Mouse (Mus musculus) embryo, embryonic 9.5 days (tissue): ENCODE results near the gene Tenm2.

Experiments
- DNase-seq: peaks from one replicate; pipeline ENCODE4 v3.0.0-alpha.2; 2017; ENCODE audit errors: extremely low spot score

The Tenm2 gene

DNA sequence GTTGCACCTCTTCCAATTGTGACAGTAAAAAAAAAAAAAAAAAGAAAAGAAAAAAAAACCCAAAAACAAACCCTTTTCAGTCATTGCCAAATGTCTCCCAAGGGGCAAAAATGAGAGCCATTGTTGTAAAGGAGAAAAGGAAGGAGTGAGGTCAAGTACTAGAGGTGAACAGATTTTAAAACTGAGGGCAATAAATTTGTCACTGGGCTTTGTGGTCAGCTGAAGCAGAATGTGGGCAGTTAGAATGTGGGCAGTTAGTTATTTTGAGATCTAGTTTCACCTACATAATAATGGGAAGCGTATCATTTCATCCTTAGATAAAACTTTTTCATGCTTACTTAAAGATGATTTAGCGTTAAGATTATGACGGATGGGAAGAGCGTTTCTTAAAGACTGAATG lies 1016.2 kb downstream of the Tenm2 start:
- no peak for DNase-seq

DNA sequence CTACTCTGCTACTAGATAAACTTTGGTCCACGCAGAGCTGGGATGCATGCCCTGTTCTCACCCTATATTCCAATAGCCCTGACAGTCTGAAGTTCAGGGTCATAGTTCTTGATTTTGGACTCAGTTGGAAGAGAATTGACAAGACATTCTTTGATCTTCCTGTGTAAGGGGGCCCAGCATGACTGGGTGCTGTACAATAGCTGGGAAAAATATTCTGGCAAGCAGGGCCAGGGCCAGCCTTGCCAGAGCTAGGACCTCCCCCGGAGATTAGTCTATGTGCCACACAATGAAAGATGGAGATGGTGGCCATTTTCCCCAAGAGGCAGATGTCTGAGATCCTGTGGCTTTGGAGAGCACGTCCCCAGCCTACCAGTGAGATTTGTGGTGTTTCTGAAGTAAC lies 1021.2 kb downstream of the Tenm2 start:
- no peak for DNase-seq

DNA sequence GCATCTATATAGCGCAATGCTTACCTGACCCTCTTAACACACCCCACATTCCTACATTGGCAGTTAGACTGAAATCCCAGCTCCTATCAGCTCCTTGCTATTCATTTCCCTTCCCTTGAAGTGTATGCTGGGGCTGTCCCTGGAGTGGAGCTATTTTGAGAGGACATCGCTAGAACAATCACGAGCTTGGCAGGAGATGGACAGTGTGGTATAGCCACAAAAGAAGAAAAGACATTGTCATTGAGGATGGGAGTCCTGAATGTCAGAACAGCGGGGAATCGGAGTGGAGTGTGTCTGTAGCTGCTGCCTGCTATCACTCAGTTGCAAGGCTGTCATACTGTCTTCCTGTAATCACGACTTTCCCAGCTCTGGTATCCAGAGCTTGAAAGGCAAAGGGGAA lies 1031.4 kb downstream of the Tenm2 start:
- DNase-seq = no peak

DNA sequence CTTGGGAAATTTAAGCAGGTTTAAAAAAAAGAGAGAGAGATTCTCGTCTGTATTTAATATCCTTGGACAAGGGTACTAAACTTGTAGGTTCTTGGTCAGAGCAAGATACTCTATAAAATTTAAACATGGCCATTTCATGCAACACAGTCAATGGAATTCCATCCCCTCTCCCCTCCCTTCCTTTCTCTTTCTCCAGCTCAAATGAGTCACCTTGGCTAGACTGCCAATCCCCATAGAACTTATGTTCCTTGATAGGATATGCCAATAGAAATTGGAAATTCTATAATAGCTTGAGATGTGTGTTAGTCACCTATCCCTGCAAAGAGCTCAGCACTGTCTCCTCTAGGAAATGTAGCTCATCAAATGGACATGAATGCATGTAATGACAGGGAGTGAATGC lies 1031.9 kb downstream of the Tenm2 start:
- DNase-seq = no peak

DNA sequence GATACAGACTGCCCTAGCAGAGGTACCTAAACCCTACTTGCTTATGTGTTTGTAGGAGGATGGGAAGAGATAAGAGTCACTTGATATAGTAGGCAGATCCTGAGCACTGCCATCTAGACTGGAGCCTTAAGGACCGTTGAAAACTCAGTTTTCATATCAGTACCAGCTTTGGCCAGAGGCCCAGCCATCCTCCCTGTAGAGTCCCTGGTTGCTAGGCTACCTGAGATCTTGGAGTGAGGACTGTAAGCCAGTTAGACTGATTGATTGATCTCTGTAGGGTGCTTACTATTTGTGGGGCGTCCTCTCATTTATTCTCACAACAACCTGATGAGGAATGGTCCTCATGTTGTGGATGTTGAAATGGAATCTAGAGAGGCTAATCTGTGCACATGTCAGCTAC lies 1041.4 kb downstream of the Tenm2 start:
- no peak for DNase-seq

DNA sequence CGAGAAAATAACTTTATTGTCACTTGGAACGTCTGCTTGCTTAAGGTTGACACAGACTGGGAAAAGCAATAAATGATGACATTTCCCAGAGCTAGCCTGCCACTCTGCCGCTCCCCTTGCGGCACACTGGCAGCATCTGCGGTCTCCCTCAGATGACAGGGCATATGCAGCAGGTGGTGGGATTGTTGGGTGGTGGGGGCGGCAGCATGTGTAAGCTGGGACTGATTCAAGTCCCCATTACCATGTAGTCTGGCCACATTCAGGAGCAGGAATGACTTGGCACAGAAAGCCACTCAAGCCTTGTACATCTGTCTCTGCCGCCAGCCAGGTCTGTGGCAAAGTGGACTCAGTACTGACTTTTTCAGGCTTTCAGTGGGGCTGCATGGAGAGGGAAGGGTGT lies 1059.7 kb downstream of the Tenm2 start:
- DNase-seq = no peak

DNA sequence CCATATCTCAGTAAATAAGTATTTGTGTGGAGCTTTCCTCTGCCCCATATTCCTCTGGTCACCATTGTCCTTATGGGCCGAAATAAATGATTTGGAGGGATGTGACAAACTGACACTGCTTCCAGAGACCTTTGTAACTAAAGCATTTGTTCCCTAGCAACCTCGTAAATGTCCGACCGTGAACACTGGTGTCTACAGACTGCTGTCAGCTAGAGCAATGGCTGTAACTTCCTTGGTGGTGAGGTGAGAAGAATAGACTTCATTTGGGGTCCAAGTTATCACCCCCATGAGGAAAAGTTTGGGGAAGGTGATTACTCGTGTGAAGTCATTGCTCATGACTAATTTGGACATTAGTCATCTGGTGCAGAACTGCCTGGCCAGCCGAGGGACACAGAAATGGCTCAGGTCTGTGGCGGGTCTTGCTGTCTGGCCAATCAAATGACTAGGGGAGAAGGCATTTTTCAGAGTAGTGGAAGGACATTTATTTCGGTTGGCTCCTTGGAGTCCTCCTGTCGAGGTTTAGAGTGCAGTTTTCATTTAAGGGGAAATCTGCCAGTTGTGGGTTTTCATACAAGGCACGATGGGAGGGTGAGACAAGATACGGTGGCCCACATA lies 1062.6 kb downstream of the Tenm2 start:
- DNase-seq = no peak

DNA sequence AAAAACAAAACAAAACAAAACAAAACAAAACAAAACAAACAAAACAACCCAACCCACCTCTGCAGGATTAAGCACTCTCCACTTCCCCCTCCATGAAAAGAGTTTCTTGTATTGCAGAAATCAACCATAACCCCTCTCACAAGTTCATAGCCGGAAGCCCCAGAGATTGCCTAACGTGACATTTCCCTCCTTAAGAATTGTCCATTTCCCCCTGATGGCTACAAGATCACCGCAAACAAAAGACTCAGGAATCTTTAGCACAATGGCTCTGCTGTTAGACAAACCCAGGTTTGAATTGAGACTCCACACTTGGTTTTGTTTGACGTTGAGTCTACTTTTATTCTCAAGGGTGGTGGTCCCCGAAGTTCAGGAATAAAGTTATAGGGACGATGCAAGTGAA lies 1063.2 kb downstream of the Tenm2 start:
- no peak for DNase-seq

DNA sequence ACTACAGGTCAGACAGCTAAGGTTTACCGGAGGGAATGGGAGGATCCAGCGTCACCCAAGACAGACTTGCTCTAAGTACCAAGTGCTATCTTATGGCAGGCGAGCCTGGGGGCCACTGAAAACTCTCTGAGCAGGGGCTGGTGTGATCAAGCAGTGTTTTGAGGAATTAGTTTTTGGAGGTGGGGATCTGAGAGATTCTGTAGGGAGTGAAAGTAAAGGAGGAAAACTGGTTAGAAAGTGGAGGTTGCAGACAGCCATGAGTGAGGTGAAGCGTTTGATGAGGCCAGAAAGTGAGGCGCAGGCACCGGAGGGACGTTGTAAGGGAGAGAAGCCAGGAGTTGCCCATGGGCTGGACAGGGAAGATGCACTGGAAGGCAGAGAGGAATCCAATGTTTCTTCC lies 1063.8 kb downstream of the Tenm2 start:
- no peak for DNase-seq

DNA sequence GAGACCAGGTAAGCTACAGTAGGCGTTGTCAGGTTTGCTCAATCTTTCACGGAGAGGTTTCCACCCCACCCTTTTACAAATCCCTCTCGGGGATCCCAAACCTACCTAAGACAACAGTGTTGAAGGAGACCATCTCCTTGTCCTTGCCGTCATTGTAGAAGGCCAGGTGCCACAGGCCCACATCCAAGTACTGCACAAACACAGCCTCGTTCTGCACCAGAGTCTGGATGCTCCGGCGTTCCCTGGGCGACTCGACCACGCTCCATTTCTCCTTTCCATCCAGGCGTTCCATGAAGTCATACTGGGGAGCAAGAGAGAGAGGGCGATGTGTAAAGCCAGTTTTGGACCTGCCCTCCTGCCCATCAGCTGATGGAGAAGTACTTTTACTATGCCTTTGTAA lies 1064.5 kb downstream of the Tenm2 start:
- no peak for DNase-seq

DNA sequence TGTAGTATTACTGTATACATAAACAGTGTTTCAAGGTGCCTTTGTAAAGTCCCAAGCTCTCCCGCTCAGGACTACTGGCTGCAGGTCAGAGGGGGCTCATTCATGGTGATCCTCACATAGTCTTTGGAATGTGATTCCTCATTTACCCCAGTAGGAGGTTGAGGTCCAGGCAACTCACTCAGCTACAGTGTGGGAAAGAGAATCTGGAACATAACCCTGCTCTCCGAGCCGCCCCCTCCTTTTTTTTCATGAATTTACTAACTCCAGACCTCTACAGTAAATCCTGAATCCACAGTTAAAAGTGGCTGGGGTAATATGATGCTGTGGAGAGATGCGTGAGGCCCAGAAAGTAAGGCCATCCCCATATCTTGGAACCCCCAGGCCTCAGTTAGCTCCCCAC lies 1066.0 kb downstream of the Tenm2 start:
- no peak for DNase-seq

DNA sequence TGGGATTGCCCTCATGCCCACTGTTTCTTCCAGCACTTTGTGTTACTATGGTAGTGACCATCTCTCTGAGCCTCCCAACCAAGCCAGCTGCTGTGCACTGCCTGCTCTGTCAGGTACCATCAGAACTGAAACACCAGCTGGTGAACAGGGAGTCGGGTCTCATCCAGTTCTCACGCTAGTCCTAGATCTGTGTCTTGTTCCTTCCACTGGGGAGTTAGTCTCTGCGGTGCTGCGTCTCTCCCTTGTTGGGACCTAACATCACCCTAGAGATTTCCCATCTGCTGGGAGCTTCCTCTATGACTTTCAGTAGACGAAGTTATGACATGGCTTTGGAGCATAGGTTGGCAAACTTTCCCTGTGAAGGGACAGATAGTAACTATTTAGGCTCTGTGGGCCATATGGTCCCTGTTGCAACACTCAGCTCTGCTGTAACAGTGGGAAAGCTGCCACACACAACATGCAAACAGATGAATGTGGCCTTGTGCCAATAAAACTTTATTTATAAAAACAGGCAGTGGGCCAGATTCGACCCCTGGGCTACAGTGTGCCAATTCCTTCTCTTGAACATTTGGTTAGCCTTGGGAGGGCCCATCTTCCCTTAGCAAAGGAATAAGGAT lies 1066.7 kb downstream of the Tenm2 start:
- DNase-seq = no peak

DNA sequence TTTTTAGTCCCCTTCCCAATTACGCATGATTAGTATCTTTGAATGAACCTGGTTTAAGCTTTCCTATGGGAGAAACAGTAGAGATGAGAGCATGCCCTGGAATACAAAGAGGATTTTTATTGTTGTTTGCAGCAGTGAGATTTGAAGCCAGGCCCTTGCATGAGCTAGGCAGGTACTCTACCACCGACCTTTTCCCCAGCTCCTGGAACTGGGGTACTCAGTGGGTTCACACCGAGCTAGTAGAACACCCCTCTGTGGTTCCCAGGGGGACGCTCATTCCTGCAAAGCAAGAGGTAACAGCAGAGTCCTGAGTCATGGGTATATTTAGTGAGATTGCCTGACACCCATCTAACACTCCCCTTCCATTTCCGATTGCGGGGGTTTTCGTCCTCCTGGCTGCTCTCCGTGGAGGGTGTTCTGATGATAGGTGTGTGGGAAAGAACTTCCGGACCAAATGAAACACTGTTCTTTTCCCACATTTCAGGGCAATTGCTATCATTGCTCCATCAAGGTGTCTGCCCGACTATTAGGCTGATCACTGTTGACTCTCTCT lies 1067.9 kb downstream of the Tenm2 start:
- DNase-seq = no peak

DNA sequence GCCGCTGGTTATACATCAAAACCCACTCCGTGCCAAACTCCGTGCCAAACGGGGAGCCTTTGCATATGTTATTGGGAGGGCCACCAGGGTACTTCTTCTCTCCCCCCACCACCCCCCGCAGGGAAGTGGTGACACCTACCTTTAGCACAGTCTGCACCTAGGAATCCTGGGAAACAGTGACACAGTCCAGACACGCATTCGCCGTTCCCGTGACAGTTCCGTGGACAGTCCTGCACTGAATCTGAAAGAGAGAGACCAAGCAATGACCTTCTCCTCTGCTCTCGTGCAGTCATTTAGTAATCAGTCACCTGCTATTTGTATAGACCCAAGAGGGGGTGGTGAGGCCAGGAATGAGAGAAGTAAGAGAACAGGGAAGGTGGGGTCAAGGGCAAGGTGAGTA lies 1072.2 kb downstream of the Tenm2 start:
- no peak for DNase-seq

DNA sequence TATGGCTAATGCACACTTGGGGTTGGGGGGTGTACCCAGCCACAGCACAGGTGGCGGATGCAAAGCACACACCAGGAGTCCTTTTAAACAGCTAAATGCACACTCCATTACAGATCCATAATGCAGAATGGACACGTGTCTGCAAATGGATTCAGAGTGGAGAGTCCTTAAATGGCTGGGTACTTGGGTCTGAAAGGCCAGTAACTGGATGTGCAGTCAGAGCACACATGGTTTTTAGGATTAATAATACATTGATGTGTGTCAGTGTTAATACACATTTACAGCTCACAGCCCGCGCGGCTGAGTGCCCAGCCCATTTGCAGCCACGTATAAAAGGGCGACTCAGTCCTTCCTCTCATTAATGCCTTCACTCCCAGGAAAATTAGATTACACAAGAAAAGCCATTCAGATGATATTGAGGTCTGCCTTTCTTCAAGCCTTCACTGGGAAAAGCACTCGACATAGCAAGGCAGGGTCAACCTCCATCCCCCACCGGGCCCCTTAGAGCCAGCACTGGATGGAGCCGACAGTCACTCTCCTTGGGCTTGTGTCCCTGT lies 1073.9 kb downstream of the Tenm2 start:
- DNase-seq = no peak

DNA sequence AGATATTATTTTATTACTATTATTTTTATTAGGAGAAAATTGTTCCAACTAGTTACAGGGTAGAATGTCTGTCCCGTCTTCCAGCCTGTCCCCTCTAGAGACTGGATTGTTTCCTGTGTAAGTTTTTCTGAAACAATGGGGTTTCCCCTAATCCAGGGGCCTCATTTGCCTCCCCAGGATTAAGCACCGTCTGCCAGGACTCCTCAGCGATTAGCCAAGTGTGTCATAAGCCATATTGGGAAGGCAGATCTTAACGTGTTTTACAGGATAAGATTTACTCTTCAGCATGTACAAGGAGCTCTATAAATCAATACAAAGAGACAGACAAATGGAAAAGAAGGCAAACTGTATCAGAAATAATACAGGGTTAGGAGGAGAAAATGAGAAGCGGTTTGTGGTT lies 1082.3 kb downstream of the Tenm2 start:
- DNase-seq = no peak

DNA sequence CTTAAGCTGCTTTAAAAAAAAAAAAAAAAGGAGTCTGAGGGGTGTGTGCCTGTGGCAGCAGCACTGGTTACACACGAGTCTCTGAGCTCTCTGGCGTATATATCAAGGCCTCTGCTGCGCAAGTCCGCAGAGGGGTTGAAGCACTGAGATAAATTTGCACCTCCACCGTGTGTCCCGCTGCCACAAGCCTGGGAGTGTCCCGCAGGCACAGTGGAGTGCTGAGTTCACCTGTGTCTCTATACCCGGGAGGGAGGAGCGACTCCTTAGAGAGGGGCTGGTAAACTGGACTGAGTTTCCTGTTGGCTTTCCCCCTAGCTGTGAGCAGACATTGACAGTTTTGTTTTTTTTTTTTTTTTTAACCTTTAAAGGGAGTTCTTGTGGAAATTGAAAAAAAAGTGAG lies 1082.8 kb downstream of the Tenm2 start:
- peak; percentile 14 for DNase-seq

DNA sequence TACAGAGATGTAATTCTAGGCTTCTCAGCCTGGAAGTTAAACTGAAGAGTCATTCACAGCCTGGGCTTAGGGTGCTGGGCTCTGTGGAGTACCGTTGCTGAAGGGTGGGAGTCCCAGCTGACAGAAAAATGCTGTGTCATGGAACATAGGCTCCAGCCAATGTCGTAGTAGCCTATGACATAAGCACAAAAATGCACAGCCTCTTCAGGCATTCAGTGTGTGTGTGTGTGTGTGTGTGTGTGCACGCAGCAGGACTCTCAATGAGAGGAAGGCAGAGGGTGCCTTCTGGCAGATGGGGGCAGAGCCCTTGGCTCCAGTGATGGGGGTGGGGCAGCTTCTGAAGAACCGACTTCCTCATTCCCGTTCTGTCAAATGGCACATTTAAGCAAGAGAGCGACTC lies 1083.5 kb downstream of the Tenm2 start:
- peak; percentile 21 for DNase-seq

DNA sequence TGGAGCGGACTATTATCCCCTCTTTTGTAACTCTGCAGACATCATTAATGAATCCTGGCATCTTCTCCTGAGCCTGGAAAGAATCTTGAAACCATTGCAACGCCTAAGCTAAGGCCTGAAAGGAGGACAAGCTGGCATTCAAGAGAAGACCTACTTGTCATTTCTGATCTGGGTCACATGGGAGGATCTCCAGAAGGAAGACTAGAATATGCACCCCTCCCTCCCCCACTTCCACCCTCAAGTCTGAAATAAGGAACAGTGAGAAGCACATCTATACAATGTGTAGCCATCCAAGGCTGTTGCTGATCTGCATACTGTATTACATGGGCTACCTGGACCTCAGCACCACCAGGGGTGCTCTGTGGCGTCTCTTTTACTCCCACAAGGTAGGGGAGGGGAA lies 1086.7 kb downstream of the Tenm2 start:
- DNase-seq = no peak

DNA sequence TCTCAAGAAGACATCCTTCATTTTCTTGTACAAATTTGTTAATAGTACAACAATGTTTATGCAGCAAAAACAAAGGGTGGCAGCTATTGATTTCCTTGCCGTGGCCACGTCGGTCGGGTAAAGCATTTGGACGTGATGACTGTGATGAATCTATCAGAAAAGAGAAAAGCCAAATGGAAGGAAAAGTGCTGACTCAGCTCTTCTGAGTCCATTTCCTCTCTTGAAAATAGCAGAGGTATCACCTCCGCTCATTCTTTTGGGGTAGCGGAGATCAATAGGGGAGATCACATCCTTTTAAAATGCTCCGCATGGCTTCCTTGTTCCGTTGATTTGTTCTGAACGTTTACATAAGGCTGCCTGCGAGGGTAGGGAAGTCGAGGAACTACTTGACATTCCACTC lies 1090.7 kb downstream of the Tenm2 start:
- no peak for DNase-seq

DNA sequence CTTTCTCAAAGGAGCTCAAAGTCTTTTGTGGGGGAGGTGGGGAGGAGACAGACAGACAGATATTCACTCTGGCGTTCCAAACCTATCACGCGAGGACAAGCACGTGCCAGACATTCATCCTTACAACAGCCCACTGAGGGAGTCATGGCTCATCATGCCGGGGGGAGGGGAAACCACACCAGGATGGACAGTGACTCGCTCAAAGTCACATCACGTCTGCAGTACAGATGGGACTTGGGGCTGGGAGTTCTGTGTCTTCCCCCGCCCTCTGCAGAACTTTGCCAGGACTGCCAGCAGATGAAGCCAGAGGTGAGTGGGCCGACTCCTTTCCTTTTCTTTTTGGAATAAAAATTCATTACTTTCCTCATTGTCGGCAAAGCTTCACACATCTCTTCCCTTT lies 1095.4 kb downstream of the Tenm2 start:
- DNase-seq = no peak

DNA sequence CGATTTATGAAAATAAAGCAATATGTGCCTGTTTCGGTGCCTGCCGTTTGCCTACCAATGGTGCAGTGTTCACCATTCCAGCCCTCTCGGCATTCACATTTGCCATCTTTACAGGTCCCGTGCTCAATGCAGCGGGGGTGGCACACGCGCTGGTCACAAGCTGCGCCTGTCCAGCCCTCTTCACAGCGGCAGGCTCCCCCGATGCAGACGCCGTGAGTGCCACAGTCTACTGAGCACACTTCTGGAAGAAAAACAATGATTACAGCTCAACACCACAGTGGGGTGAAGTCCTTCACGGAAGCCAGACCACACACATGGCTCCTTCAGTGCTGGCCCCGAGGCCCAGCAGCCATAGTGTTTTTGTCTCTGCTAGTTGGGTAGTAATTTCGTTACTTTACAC lies 1096.2 kb downstream of the Tenm2 start:
- no peak for DNase-seq

DNA sequence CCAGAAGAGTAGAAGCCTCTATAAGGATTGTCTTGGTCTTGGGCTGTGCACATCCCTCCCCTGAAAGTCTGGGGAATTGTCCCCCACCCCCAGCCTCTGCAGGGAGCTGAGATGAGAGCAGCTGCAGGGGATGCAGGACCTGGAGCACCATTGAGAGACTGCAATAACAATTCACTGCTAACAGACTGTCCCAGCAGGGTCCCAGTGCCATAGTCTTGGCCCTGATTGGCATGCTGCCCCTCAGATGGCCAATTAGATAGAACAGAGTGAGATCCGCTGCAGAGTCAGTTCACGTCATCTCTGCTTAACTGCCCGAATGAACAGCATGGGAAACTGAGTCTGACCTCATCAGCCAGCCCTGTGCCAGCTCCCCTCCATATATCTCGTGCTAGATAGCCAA lies 1097.9 kb downstream of the Tenm2 start:
- DNase-seq = no peak

DNA sequence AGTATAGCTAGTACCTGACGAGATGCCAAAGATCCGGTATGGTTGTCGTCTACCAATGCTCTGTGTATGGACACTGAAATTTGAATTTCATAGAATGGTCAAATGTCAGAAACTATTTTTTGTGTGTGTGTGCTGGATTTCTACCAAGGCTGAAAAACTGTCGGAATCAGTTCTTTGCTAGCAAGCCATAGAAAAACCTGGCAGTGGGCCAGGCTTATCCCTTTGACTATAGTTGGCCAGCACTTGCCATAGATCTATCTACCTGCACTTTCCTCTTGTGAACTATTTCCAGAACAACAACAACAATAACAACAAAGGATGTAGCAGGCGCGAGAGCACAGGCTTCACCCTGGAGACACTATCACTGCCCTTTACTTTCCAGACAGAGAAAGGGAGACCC lies 1098.5 kb downstream of the Tenm2 start:
- no peak for DNase-seq
